Mouse (Mus musculus): ENCODE measurements around the gene Wiz. TPM values are rescaled to one million over a fixed set of nuclear protein-coding genes. Genes with fewer than 3 reads are reported as not detected.

The Wiz gene
- total RNA-seq, 2 experiments from 2014 or later = 55.0 to 57.2 TPM

DNA sequence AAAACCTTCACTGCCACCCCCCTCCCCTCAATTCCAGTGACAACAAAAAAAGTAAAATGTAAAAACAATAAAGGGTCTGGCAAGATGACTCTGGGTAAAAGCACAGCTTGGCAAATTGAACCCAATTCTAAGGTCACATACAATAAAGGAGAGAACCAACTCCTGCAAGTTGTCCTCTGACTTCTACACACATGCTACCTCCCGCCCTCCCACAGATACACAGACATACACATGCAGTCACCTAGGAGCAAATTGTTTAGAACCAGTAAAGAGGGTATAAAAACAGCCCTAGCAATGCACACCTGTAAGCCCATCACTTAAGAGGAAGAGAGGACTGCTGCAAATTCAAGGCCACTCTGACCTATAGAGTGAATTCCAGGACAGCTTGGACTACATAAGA lies 66.4 kb downstream of the Wiz start:
- H3K4me3 ChIP-seq = no peak overlapping the region
- TF ChIP-seq CTCF (conservative IDR thresholded peaks at IDR 0.05) = no peak

DNA sequence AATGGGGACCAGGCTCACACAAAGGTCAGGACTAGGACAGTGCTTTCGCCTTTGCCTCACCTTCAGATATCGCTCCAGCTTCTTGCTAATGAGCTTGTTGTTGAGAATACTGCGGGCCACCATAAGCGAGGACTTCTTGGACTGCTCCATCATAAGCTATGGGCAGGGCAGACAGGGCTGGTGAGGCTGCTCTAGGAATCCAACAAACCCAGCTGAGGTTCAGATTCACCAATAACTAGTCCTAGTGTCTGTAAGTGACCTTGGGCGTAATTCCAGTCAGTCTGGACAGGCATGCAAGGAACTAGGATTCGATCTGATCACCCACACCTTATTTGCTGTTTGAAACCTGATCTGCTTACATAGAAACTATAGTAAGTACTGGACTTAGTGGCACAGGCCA lies 67.4 kb downstream of the Wiz start:
- TF ChIP-seq CTCF (conservative IDR thresholded peaks at IDR 0.05) = no peak
- no peak for DNase-seq (ENCODE audit: low spot score in 2 of 2)
- H3K4me3 ChIP-seq = peak overlapping the region; percentile 98
- H3K27ac ChIP-seq = peak overlapping the region; percentile 93

More for the DNA sequence above, 66.4 kb downstream of the Wiz start:
- no peak overlapping the region for H3K27ac ChIP-seq
- DNase-seq (ENCODE audit: low spot score in 2 of 2) = no peak

DNA sequence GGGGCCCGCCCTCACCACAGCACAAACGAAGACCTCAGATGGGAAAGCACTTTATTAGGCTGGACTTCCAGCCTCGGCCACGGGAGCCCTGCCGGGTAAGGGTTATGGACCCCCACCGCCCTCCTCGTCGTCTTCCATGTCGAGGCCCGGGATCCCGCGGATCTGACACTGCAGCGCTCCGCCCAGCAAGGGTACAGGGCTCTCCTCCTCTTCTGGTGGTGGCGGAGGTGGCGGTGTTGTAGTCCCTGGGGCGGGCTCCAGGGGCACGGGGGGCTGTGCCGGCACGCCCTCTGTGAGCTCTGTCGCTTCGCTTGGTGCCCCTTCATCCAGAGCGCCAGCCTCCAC lies 67.9 kb downstream of the Wiz start:
- no peak for DNase-seq (ENCODE audit: low spot score in 2 of 2)
- peak; percentile 58 for TF ChIP-seq CTCF (conservative IDR thresholded peaks at IDR 0.05)
- Histone ChIP-seq H3K4me3 (peak overlapping the region; percentile 98), H3K27ac (peak overlapping the region; percentile 93)

DNA sequence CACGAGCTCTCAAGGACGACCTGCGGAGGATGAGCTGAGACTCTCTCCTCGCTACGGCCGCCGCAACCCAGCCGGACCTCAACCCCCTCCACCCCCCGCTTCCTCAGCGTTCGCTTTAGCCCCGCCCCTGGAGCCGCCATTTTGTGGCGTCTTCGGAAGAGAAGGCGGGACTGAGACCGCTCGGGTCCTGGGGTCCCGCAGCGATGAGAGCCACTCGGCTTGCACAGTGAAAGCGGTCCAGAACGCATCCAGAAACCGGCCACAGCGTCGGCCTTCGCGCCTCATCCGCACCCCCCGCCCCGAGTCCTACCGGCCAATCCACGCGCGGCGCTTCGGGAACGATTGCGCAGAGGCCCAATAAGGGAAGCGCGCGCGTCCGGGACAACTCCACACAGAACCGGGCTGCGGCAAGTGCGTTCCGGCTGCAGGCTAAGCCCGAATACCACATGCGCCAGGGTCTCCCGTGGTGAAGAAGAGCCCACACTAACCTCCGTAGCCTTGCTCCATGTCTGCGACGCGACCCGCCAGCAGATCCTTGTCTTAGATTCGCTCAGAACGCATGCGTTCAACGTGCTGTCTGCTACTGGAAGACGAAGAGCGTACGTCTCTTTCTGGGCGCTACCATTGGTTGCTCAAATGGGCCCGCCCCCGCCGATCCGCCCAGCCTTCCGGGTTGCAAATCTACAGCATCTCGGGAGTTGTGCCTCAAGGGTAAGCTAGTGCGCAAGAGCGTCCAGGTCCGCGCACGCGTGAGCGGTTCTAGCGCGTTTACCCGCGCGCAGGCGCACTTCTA lies 68.4 kb downstream of the Wiz start, which contains the start of gene Akap8:
Gene Akap8 (minus strand): TSS at position 642 of the 793 bp plus-strand sequence.
- peak; percentile 98 to 99 for DNase-seq (ENCODE audit: low spot score in 2 of 2)
- peak; percentile 35 for TF ChIP-seq CTCF (conservative IDR thresholded peaks at IDR 0.05)
- Histone ChIP-seq H3K27ac (peak within 1 kb of the TSS; percentile 93), H3K4me3 (peak within 1 kb of the TSS; percentile 98)

DNA sequence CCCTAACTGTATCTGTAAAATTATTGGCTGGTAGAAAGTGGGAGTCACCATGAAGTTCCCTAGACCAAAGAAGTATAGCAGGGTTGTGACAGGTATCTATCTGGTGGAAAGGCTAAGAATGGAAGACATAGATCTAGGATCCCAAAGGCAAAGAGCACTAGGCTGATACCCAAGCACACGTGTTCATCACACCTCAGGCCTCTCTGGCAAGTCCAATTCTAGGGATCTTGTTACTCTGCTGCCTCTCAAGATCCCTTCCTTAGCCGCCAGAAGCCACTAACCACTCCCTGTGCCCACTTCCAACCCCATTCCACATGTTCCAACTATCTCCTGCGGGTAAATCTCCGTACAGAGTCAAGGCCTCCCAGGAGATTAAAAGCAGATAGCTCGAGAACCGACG lies 69.3 kb downstream of the Wiz start:
- peak overlapping the region; percentile 93 for H3K27ac ChIP-seq
- DNase-seq (ENCODE audit: low spot score in 2 of 2) = no peak
- no peak for TF ChIP-seq CTCF (conservative IDR thresholded peaks at IDR 0.05)
- peak overlapping the region; percentile 98 for H3K4me3 ChIP-seq

- Histone ChIP-seq H3K4me3 (no peak overlapping the region), H3K27ac (no peak overlapping the region)
- TF ChIP-seq CTCF (conservative IDR thresholded peaks at IDR 0.05) = peak; percentile 19; the same call in 1 of the 2 replicates
- no peak for DNase-seq (ENCODE audit: low spot score in 2 of 2)
These were observed 71.5 kb downstream of the Wiz start for GRCm38 (mm10) chr17:32317708-32318107.

- no peak overlapping the region for H3K4me3 ChIP-seq
- TF ChIP-seq CTCF (conservative IDR thresholded peaks at IDR 0.05) = no peak
- DNase-seq (ENCODE audit: low spot score in 2 of 2) = no peak
- H3K27ac ChIP-seq = no peak overlapping the region
These were observed 72.2 kb downstream of the Wiz start for GRCm38 (mm10) chr17:32317032-32317431.

DNA sequence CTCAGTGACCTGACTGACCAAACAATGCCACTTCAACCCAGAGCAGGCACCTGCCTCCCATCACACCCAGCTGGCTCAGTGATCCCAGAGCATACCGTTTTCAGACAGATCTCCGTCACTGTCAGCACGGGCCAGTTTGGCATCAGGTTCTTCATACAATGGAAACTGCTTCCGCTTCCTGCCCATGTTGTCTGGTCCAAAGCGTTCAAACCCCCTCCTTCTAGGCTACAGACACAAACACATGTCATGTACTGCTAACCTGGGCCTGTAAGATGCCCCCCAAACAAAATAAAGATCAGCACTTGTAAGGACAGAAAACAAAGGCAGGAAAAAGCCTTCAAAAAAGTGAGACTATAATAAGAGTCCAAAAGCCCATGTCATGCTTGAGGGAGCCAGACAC lies 73.7 kb downstream of the Wiz start:
- H3K27ac ChIP-seq = no peak overlapping the region
- no peak overlapping the region for H3K4me3 ChIP-seq
- TF ChIP-seq CTCF (conservative IDR thresholded peaks at IDR 0.05) = no peak
- DNase-seq (ENCODE audit: low spot score in 2 of 2) = no peak

GRCm38 (mm10) chr17:32313892-32314291 lies 75.3 kb downstream of the Wiz start:
- no peak overlapping the region for H3K4me3 ChIP-seq
- H3K27ac ChIP-seq = no peak overlapping the region
- DNase-seq (ENCODE audit: low spot score in 2 of 2) = no peak
- TF ChIP-seq CTCF (conservative IDR thresholded peaks at IDR 0.05) = no peak

GRCm38 (mm10) chr17:32312801-32313200 lies 76.4 kb downstream of the Wiz start:
- Histone ChIP-seq H3K4me3 (no peak overlapping the region), H3K27ac (no peak overlapping the region)
- no peak for DNase-seq (ENCODE audit: low spot score in 2 of 2)
- no peak for TF ChIP-seq CTCF (conservative IDR thresholded peaks at IDR 0.05)

- no peak for TF ChIP-seq CTCF (conservative IDR thresholded peaks at IDR 0.05)
- no peak overlapping the region for H3K4me3 ChIP-seq
- no peak overlapping the region for H3K27ac ChIP-seq
- no peak for DNase-seq (ENCODE audit: low spot score in 2 of 2)
These were observed 81.3 kb downstream of the Wiz start for GRCm38 (mm10) chr17:32307963-32308362.

Small RNAs within 50 kb of the gene (microRNA-seq; reads per million reads assigned to microRNA genes)
- 0 reads per million in 2 experiments for gene Gm22201

Other genes with a start within 250 kb of the Wiz start
- 1 to 10 TPM; 7.2 to 7.7 TPM for gene Notch3, start 222.6 kb downstream of the Wiz start, total RNA-seq (2021)
- under 1 TPM; 0.42 to 0.44 TPM for gene Ephx3, start 199.9 kb downstream of the Wiz start, total RNA-seq (2021)
- 100 to 1,000 TPM; 103 to 121 TPM for gene Brd4, start 104.7 kb downstream of the Wiz start, total RNA-seq (2021)
- gene Akap8, start 68.2 kb downstream of the Wiz start, total RNA-seq (2021) = 100 to 1,000 TPM in 1 of 2 experiments, 10 to 100 TPM in 1; 99.2 to 112 TPM
- 100 to 1,000 TPM; 220 to 238 TPM for gene Akap8l, start 38.8 kb downstream of the Wiz start, total RNA-seq (2021)
- 1 to 10 TPM; 2.9 to 4.6 TPM for gene Rasal3, start 14.1 kb upstream of the Wiz start, total RNA-seq (2021)
- not detected for gene Pglyrp2, start 34.7 kb upstream of the Wiz start, total RNA-seq (2021)
- not detected for gene Cyp4f39, start 63.3 kb upstream of the Wiz start, total RNA-seq (2021)
- gene Cyp4f17, start 116.6 kb upstream of the Wiz start, total RNA-seq (2021) = 1 to 10 TPM; 3.2 to 4.4 TPM
- gene Cyp4f16, start 147.1 kb upstream of the Wiz start, total RNA-seq (2021) = 1 to 10 TPM; 8.7 to 8.8 TPM
- gene Cyp4f37, start 231.9 kb upstream of the Wiz start, total RNA-seq (2021) = not detected